Mouse (Mus musculus) mouse trophoblast stem cell (cell line): Measurements from ENCODE around the gene Serpine3.
"Not testable (repeated sequence)": the region's sequence is repeated elsewhere in the genome, so short reads cannot be mapped to it uniquely, and the experiment has no call there.

Experiments used
- in situ Hi-C, 2 experiments: fragments of 300-500 bp; cut with MseI, MboI; formaldehyde crosslinking; loops; 2 replicates in 1 of 2; 3 replicates in 1 of 2; pipeline ENCODE4 v1.15.1; 2025

Gene Serpine3

DNA sequence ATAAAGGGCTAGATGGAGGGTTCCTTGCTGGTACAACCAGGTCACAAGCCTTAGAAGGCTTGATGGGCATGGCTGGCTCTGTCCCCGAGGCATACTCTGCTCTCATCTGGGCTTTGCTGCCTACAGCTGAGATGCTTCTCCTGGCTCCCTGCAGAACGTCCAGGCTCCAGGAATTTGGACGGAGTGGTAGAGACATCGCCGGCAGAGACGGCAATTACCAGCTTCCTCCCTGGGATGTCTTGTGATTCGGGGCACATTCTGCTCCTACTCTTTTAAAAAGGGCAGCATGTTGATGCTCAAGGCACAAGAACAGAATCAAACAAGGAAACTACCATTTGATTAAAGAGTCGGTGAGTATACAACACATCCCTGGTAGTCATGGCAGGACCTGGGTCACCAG is at the start of gene Serpine3:
Gene Serpine3, plus strand, starts transcription at position 301 of the 400 bp plus-strand sequence.
- in situ Hi-C loops, result no loop called here

DNA sequence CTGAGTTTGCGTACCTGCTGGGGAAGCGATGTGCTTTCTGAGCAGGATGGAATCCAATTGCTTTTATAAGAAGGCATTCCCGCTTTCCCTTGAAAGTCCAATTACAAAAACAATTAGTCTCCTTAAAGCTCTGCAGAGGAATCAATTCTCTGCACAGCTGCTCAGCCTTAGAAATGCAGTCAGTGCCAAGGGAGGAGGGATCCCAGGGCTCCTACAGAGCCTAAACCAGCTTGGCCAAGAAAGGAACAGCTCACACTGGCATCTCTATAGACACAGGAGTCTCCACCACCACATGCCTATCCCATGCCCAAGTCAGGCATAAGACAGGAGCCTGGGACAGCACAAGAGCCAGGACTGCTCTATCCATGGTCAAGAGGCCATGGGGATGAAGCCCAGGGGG is 41.1 kb upstream of the Serpine3 start:
- in situ Hi-C loops, result no loop called here

DNA sequence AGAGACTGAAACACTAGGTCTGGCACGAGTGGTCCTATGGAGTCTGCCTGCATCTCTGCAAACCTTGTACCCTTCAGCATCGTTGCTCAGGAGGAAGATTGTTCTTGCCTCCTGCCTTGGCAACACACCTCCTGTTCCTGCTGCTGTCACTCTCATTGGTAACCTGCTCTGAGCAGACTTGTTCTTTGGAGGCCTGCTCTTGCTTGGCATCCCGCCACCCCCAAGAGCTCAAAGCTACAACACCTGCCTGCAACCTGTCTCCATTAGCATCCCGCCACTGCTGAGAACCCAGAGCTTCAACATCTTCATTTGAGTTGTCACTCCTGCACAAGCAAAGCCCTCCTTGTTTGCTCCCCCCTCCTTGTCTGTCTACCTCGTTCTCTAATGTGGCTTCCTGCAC is 35.5 kb upstream of the Serpine3 start:
- in situ Hi-C loops, result no loop called here

DNA sequence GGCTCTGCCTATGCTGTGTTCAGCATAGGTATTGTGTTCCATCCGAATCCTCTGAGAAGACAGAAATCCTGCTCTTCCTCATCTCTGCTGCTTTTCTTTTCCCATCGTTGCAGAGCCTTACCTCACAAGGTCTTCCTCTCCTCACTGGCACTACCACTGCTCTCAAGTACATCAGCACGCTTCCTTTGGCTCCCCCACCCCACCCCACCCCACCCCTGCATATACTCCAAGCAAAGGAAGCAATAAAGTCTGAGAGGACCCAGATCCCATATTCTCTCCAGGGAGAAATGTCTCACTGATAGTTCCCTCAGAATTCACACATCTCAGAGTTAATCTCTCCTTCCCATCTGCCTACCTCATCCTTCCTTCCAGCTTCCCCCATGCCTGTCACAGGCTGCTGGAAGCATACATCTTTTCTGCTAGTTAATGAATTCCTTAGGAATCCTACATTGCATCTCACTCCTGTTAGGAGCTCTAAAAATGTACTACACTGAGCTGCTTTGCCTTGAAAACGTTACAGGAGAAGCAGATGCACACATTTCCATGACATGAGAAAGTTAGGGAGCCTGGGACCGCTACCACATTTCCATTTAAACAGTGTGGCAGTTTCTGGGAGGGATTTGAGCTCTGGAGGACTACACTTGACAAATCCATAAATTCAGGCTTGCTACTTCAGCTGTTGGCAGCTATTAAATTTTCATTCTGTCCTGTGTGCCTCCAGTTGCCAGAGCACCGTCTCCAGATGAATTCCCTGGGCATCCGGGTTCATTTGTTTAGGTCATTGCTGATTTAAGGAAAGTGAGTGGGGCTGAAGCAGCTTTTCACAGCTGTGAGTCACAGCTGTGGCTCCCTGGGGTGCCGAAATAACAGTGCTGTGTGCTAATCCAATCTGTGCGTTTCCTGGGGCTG is 25.8 kb upstream of the Serpine3 start:
- in situ Hi-C loops, result no loop called here

DNA sequence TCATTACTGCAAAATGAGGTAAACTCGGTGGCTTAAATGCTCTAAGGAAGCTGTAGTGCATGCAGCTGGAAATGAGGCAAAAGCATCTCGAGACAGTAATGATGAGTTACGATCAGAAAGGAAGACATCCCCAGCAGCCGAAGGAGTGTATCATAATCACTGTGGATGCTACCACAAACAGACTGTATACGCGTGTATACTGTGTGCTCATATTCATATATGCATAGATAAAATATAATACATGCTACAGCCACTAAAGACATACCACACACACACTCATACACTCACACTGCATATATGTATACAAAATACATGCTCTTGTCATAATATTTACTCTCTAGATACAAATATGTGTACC is 25.1 kb upstream of the Serpine3 start:
- in situ Hi-C loops, result no loop called here

DNA sequence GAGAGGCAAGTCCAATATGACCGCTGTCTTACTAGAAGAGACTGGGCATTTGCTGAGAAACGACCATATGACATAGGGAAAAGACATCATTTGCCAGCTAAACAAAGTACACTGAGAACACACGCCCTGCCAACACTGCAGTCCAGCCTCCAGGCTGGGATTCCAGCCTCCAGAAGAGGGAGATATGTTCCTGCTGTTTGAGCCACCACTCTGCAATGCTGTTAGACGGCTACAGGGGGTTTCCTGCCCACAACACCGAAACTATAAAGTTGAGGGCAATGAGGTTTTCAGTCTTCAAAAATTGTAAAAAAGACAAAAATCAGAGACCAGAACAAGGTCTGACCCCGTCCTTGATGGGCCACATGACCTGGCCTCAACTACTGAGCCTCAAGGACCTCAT is 24.4 kb upstream of the Serpine3 start:
- in situ Hi-C loops, result no loop called here

DNA sequence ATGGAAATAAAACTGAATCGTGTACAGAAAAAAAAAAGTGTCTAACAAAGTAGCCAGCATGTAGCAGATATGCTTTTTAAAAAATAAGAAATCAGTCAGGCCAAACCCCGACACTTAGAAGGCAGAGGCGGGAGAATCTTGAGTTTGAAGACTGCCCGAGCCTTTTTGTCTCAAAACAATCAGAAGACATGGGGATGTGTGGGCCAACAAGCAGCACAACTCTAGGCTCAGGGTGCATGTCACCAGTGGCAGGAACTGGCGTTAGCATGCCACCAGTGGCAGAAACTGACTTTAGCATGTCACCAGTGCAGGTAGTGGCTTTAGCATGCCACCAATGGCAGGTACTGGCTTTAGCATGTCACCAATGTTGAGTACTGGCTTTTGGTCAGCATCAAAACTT is 23.9 kb upstream of the Serpine3 start:
- in situ Hi-C loops, result no loop called here

DNA sequence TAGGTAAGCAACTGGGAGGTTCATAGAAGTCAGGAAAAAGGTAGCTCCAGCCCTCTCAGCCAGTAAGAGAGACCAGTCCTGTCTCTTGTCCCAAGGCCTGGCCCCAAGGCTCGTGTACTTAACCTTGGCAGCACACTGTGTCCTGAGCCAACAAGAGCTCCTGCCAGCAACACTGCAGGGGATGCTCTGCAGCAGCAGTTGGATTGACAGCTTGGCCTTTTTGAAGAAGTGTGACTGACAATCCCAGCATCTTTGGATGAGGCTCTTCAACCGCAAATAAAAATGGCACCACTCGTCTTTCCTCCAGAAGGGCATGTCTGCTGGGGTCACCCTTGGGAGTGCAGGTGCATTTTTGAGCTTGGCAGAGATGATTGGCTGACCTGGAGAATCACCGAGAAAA is 23.1 kb upstream of the Serpine3 start:
- in situ Hi-C loops, result no loop called here

DNA sequence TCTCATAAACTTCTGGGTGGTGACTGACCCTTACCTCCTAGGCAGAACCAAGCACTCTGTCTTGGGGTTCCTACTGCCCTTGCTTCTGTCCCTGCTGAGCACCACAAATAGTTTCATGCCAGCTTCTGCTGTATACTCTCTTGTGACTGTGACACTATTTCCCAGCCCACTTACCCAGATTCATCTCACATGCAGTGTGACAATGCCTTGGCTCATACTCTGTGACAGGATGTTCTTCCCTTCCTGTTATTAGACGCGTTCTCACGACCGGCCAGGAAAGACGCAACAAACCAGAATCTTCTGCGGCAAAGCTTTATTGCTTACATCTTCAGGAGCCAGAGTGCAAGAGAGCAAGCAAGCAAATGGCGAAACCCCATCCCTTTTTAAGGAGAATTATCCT is 21.1 kb upstream of the Serpine3 start:
- in situ Hi-C loops, result not testable (repeated sequence)

DNA sequence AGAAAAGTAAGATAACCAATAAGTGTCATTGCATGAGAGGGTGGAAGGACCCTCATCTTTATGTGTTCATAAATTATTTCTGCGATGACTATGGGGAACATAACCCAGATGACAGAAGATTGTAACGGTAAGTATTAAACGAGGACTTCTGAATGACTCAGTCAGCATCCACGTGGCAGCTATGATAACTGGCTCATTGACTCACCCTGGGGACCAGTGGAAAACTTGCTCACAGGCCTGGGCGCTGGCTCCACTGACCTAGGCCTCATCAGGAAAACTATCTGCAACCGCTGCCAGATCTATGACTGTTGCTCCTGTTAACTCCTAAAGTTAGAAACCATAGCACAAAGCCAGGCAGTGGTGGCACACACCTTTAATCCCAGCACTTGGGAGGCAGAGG is 15.1 kb upstream of the Serpine3 start:
- in situ Hi-C loops, result no loop called here

DNA sequence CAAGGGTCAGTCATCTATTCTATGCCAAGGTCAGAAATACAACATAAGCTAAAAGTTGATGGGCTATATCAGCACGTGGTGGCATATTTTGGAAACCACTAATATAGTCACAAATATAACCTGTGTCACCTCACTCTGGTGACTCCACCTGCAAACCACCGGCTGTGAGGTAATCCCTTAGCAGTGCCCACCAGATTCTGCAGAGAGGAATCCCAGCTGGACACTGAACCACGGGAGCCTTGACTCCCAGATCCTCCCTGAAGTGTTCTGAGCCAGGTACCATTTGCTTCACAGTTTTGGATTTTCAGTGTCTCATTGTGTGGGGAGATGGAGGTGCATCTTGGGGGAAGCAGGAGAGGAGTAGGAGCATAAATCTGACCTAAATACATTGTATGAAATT is 13.1 kb upstream of the Serpine3 start:
- in situ Hi-C loops, result no loop called here

DNA sequence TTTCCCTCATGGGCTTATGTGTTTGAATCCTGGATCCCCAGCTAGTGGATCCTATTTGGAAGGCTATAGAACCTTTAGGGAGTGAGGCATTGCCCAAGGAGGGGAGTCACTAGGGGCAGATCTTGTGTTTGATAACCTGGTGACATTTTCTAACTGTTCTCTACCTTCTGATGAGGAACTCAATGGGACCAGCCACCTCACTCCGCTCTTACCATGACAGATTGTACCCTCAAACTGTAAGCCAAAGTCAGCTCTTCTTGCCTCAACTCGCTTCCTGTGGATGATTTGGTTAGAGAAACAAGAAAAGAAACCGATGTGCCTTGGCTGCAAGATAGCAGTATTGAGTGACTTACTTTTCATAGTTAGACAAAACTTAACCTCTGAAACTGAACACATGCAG is 11.7 kb upstream of the Serpine3 start:
- in situ Hi-C loops, result no loop called here

DNA sequence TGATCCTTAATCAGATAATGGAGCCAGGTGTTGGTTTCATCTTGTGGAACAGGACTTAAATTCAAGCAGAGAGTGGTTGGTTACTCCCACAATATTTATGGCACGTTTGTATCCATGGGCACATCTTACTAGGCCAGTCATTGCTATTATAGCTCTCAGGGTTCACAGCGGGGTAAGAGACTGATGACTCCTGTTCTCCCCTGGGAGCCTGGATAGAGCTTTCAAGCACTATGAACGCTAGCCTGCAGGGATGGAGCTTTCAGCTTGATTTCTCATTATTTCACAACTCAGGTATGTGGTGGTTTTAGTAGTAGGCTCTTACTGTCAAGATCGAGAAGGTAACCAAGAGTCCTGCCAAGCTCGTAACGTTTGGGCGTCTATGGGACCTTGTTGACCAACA is 7.5 kb upstream of the Serpine3 start:
- in situ Hi-C loops, result no loop called here

DNA sequence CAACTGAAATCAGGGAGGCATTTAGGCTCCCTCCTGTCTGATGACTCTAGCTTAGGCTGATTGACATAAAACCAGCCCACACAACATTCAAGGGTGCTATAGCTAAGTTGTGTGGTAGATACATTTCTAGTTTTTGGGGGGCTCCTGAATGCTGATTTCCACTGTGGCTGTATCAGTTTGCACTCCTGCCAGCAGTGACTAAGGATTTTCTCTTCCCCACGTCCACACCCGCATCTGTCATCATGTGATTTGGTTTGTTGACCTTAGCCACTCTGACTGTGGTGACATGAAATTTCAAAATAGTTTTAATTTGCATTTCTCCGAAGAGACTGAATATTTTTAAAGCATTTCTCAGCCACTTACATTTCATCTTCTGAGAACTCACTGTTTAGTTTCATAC is 6.0 kb upstream of the Serpine3 start:
- in situ Hi-C loops, result no loop called here

DNA sequence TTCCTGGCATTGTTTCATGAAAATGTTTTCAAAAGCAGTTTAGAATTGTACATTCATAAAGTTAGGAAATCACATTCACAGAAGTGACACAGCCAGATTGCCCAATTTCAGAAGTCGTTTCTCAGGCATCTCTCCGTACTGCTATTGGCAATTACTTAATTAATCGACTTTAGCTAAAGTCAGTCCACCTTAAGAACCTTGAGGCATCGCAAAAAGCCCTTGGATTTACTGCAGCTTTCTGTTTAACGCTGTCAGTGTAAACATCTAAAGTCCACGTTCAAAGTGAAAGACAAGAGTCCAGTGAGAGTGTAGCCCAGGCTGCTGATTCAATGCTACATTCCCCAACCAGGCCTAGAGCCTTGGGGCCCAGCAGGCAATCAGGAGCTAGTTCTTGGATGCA is 1.1 kb upstream of the Serpine3 start:
- in situ Hi-C loops, result no loop called here

DNA sequence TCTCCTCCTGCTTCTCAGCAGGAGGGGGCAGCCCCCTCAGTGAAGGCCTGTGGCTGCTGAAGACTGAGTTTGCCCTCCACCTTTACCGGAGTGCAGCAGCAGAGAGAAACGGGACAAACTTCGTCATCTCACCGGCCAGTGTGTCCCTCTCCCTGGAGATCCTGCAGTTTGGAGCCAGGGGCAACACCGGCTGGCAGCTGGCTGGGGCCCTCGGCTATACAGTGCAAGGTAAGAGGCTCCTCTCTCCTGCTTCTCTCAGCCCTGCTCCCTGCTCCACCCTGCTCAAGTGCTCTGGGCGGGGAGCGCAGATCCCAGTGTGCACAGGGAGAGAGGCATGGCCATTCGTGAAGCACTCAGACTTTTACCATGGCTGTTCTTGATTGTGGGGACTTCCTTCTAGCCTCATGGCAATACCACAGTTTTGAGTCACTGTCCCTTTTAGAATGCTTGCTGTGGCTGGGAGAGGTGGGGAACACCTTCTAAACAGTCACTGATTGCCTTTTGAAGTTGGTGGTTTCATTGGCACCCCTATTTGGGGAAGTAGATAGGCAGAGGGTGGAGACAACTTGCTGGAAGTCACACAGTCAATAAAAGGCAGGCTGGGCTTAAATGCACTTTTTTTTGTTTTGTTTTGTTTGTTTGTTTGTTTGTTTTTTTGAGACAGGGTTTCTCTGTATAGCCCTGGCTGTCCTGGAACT is 1.7 kb downstream of the Serpine3 start:
- in situ Hi-C loops, result no loop called here

DNA sequence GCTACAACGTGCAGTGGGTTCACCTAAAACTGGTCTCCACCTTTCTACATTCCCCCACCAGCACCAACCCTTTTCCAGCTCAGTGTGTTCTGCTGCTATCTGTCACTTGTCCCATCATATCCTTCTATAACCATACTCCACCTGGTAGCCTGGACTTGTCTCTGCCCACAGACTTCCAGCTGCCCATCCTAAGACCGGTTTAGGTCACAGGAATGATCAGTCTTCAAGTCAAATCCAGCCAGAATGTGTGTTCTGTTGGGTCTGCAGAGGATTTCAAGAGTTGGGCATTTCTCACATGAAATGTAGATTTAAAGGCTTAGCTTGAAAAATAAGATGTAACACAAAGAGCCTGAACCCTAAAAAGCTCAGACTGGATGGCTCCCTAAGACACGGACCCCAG is 10.2 kb downstream of the Serpine3 start:
- in situ Hi-C loops, result no loop called here

DNA sequence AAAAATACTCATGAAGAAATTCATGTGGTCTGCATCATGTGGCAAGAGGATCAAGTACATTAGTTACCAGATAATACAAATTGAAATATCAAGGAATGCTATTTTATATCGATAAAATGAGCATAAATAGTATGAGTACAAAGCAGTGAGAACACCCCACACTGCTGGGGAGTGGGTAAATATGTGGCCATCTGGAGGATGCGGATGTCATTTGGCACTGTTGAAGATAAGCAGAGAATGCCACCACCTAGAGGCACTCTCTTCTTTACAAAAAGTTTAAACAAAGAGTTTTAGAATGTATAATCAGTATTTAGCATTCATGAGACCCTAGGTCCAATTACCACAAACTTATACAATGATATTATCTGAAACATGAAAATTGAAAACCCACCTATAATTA is 54.7 kb downstream of the Serpine3 start:
- in situ Hi-C loops, result no loop called here

DNA sequence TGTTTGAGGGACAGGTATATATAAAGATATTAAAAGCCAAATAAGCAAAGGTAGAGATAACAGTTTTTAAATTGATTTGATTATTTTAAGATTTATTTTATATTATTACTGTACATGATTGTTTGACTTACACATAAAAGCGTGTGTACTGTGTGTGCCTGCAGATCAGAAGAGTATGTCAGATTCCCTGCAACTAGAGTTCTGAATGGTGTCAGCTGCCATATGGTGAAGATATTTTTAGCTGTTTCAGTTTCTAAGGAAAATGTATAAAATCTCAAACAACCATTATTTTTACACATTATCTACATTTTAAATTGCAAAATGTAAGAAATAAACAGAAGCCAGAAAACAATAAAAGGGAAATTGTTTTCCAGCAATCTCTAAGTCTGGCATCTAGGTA is 58.2 kb downstream of the Serpine3 start:
- in situ Hi-C loops, result no loop called here

DNA sequence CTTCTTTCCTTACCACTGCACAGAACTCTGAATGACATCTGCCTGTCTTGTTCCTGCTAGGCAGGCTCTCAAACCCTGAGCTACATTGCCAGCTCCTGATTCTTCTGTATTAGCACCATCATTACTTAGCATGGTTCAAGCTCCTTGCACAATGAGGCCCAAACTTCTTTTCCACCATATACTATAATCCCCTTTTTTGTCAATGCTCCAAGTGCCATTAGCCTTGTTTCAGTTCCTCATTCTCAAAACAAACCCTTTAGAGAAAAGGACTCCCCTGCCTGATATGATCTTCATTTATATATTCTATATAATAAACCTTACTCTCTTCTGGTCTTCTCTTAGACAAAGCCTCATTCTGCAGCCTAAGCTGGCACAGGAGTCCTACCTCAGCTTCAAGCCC is 61.1 kb downstream of the Serpine3 start:
- in situ Hi-C loops, result no loop called here

DNA sequence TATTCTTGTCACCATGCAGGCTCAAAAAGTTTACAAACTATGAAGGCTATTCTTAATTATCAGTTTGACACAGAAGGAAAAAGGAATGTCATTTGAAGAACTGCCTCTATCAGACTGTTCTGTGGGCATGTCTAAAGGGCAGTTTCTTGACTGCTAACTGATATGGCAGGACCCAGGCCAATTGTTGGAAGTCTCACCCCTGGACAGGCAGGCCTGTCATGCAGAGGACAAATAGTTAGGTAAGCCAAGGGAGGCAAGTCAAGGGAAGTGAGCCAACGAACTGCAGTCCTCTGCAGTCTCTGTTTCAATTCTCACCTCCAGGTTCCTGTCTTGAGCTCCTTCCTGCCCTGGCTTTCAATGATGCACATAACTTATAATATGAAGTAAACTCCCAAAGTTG is 68.4 kb downstream of the Serpine3 start:
- in situ Hi-C loops, result no loop called here

DNA sequence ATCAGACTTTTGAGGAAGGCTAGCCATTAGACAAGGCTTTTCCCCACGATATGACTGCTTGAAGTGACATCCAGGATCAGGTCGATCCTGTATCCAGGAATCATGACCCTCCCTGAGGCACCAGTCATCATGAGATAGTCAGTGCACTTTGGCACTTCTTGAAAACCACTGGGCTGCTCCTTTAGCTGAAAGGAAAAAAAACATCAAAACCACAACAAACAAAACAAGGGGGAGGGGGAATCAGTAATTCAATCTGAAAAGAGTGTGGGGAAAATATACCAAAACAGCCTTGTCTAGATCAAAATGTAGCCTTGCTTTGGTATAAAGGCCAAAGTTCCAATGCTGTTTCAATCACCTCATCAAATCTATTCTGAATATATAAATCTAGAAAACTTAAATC is 70.2 kb downstream of the Serpine3 start:
- in situ Hi-C loops, result no loop called here

DNA sequence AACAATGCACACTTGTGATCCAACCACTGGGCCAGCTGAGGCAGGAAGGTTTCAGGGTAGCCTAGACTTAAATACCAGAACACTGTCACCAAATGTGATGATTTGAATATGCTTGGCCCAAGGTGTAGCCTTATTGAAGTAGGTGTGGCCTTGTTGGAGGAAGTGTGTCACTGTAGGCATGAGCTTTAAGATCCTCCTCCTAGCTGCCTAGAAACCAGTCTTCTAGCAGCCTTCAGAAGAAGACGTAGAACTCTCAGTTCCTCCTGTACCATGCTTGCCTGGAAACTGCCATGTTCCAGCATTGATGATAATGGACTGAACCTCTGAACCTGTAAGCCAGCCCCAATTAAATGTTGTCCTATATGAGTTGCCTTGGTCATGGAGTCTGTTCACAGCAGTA is 72.2 kb downstream of the Serpine3 start:
- in situ Hi-C loops, result no loop called here
